Mouse (Mus musculus): ENCODE measurements around the gene Ube2h. TPM values are rescaled to one million over a fixed set of nuclear protein-coding genes. Genes with fewer than 3 reads are reported as not detected.
A peak's percentile ranks its signal among the peaks of the same experiment; 100 is the strongest.
"Not testable (repeated sequence)": the region's sequence is repeated elsewhere in the genome, so short reads cannot be mapped to it uniquely, and the experiment has no call there.

The Ube2h gene
- total RNA-seq, 2 experiments from 2014 or later = 50.4 to 51.2 TPM

GRCm38 (mm10) chr6:30210788-30211187 lies 93.6 kb downstream of the Ube2h start:
- intact Hi-C loops (cut with DNase I) = loop anchor here (5.0 kb wide), 1 partner anchor 147 kb away; no protein-coding TSS in a partner anchor
- peak; percentile 44 to 51 for DNase-seq

- intact Hi-C loops (cut with DNase I) = loop anchor here (5.0 kb wide), 1 partner anchor 117 kb away; no protein-coding TSS in a partner anchor
- no peak for DNase-seq
Observed at GRCm38 (mm10) chr6:30208844-30209243, 95.5 kb downstream of the Ube2h start.

GRCm38 (mm10) chr6:30205587-30206202 lies 98.6 kb downstream of the Ube2h start:
- intact Hi-C loops (cut with DNase I) = loop anchor here (5.0 kb wide), 1 partner anchor 113 kb away; no protein-coding TSS in a partner anchor
- peak; percentile 48 to 72 for DNase-seq

- DNase-seq = not testable (repeated sequence)
Observed at GRCm38 (mm10) chr6:30205180-30205538, 99.2 kb downstream of the Ube2h start.

GRCm38 (mm10) chr6:30204383-30205179 lies 99.8 kb downstream of the Ube2h start:
- DNase-seq = no peak
- intact Hi-C loops (cut with DNase I) = loop anchor here (5.0 kb wide), 3 partner anchors 92 to 352 kb away; no protein-coding TSS in a partner anchor

More at GRCm38 (mm10) chr6:30205180-30205538, 99.2 kb downstream of the Ube2h start:
- intact Hi-C loops (cut with DNase I) = loop anchor here (5.0 kb wide), 1 partner anchor 113 kb away; no protein-coding TSS in a partner anchor

- intact Hi-C loops (cut with DNase I) = no loop called here
- no peak for DNase-seq
Observed at GRCm38 (mm10) chr6:30196143-30196542, 108.2 kb downstream of the Ube2h start.

GRCm38 (mm10) chr6:30195656-30196055 lies 108.7 kb downstream of the Ube2h start:
- DNase-seq = no peak
- intact Hi-C loops (cut with DNase I) = no loop called here

- intact Hi-C loops (cut with DNase I) = no loop called here
Observed at GRCm38 (mm10) chr6:30183624-30184023, 120.7 kb downstream of the Ube2h start.

GRCm38 (mm10) chr6:30182038-30182437 lies 122.3 kb downstream of the Ube2h start:
- no peak for DNase-seq
- intact Hi-C loops (cut with DNase I) = no loop called here

More at GRCm38 (mm10) chr6:30183624-30184023, 120.7 kb downstream of the Ube2h start:
- DNase-seq = no peak

GRCm38 (mm10) chr6:30180321-30180720 lies 124.0 kb downstream of the Ube2h start:
- no peak for DNase-seq
- intact Hi-C loops (cut with DNase I) = no loop called here

- DNase-seq = no peak
- intact Hi-C loops (cut with DNase I) = no loop called here
Observed at GRCm38 (mm10) chr6:30179046-30179445, 125.3 kb downstream of the Ube2h start.

- DNase-seq = no peak
- intact Hi-C loops (cut with DNase I) = no loop called here
Observed at GRCm38 (mm10) chr6:30178023-30178639, 126.2 kb downstream of the Ube2h start.

- intact Hi-C loops (cut with DNase I) = no loop called here
- DNase-seq = no peak
Observed at GRCm38 (mm10) chr6:30177305-30177704, 127.0 kb downstream of the Ube2h start.

GRCm38 (mm10) chr6:30176496-30176895 lies 127.8 kb downstream of the Ube2h start:
- no peak for DNase-seq
- intact Hi-C loops (cut with DNase I) = no loop called here

- intact Hi-C loops (cut with DNase I) = no loop called here
- DNase-seq = peak in 1 of 2 experiments; percentile 13
Observed at GRCm38 (mm10) chr6:30175918-30176421, 128.4 kb downstream of the Ube2h start.

- DNase-seq = peak in 1 of 2 experiments; percentile 20
- intact Hi-C loops (cut with DNase I) = no loop called here
Observed at GRCm38 (mm10) chr6:30175225-30175917, 129.0 kb downstream of the Ube2h start.

- DNase-seq = peak in 1 of 2 experiments; percentile 1
- intact Hi-C loops (cut with DNase I) = no loop called here
Observed at GRCm38 (mm10) chr6:30174461-30175224, 129.7 kb downstream of the Ube2h start.

- intact Hi-C loops (cut with DNase I) = no loop called here
- DNase-seq = peak in 1 of 2 experiments; percentile 18
Observed at GRCm38 (mm10) chr6:30173551-30174460, 130.5 kb downstream of the Ube2h start.

All from gastrocnemius, postnatal 36 days (tissue).